Mouse (Mus musculus): ENCODE measurements around the gene Ftsj3. TPM values are rescaled to one million over a fixed set of nuclear protein-coding genes. Genes with fewer than 3 reads are reported as not detected.
"Not testable (repeated sequence)": the region's sequence is repeated elsewhere in the genome, so short reads cannot be mapped to it uniquely, and the experiment has no call there.

The Ftsj3 gene
- polyA plus RNA-seq, 1 experiment from 2014 or later = 50.2 TPM

- Histone ChIP-seq H3K27me3 (ENCODE audit: control insufficient read depth, insufficient read depth, low read length) (no peaks in the 10 kb centered on the region), H3K4me2 (replicated peaks; ENCODE audit: low read depth, low read length) (no peak within 1 kb of the TSS), H3K9ac (replicated peaks; ENCODE audit: low read depth, low read length) (no peak within 1 kb of the TSS), H3K36me3 (ENCODE audit: control insufficient read depth, insufficient read depth, low read length) (peaks cover 67% of the 10 kb centered on the region), H3K4me1 (ENCODE audit: control insufficient read depth, insufficient read depth, low read length) (no peaks in the 10 kb centered on the region), H3K4me3 (ENCODE audit: low read depth, low read length) (no peak within 1 kb of the TSS), H3K9me3 (ENCODE audit: control insufficient read depth, low read depth, low read length) (no peaks in the 10 kb centered on the region), H3K27ac (ENCODE audit: low read length) (no peak within 1 kb of the TSS)
- WGBS = 85% methylated on average over 5 of the region's 5 CpGs
- ATAC-seq (ENCODE audit: insufficient number of reproducible peaks, insufficient read depth, low FRiP score, low read depth) = no peak
Observed at GRCm38 (mm10) chr11:106202123-106202465, 53.8 kb downstream of the Ftsj3 start, which contains the start of gene Strada. TSS of gene Strada (minus strand) at chr11:106202168.

- no peak overlapping the region for H3K9ac ChIP-seq (replicated peaks; ENCODE audit: low read depth, low read length)
- H3K4me2 ChIP-seq (replicated peaks; ENCODE audit: low read depth, low read length) = no peak overlapping the region
- H3K36me3 ChIP-seq (ENCODE audit: control insufficient read depth, insufficient read depth, low read length) = peaks cover 65% of the 10 kb centered on the region
- no peak overlapping the region for H3K27ac ChIP-seq (ENCODE audit: low read length)
- H3K4me1 ChIP-seq (ENCODE audit: control insufficient read depth, insufficient read depth, low read length) = no peaks in the 10 kb centered on the region
- H3K9me3 ChIP-seq (ENCODE audit: control insufficient read depth, low read depth, low read length) = no peaks in the 10 kb centered on the region
- 94% methylated on average over 19 of the region's 19 CpGs for WGBS
- no peak overlapping the region for H3K4me3 ChIP-seq (ENCODE audit: low read depth, low read length)
- H3K27me3 ChIP-seq (ENCODE audit: control insufficient read depth, insufficient read depth, low read length) = no peaks in the 10 kb centered on the region
- ATAC-seq (ENCODE audit: insufficient number of reproducible peaks, insufficient read depth, low FRiP score, low read depth) = no peak
Observed at GRCm38 (mm10) chr11:106201337-106202122, 54.3 kb downstream of the Ftsj3 start.

GRCm38 (mm10) chr11:106200756-106201155 lies 55.1 kb downstream of the Ftsj3 start:
- peaks cover 60% of the 10 kb centered on the region for H3K36me3 ChIP-seq (ENCODE audit: control insufficient read depth, insufficient read depth, low read length)

GRCm38 (mm10) chr11:106199997-106200396 lies 55.9 kb downstream of the Ftsj3 start:
- H3K4me3 ChIP-seq (ENCODE audit: low read depth, low read length); H3K9me3 ChIP-seq (ENCODE audit: control insufficient read depth, low read depth, low read length); ATAC-seq (ENCODE audit: insufficient number of reproducible peaks, insufficient read depth, low FRiP score, low read depth); H3K27me3 ChIP-seq (ENCODE audit: control insufficient read depth, insufficient read depth, low read length); H3K4me2 ChIP-seq (replicated peaks; ENCODE audit: low read depth, low read length); H3K9ac ChIP-seq (replicated peaks; ENCODE audit: low read depth, low read length); H3K4me1 ChIP-seq (ENCODE audit: control insufficient read depth, insufficient read depth, low read length); H3K27ac ChIP-seq (ENCODE audit: low read length): not testable (repeated sequence)
- WGBS = 91% methylated on average over 7 of the region's 7 CpGs
- peaks cover 54% of the 10 kb centered on the region for H3K36me3 ChIP-seq (ENCODE audit: control insufficient read depth, insufficient read depth, low read length)

More at GRCm38 (mm10) chr11:106200756-106201155, 55.1 kb downstream of the Ftsj3 start:
- 79% methylated on average over 6 of the region's 6 CpGs for WGBS
- no peak overlapping the region for H3K27ac ChIP-seq (ENCODE audit: low read length)
- no peaks in the 10 kb centered on the region for H3K9me3 ChIP-seq (ENCODE audit: control insufficient read depth, low read depth, low read length)
- H3K27me3 ChIP-seq (ENCODE audit: control insufficient read depth, insufficient read depth, low read length) = no peaks in the 10 kb centered on the region
- H3K4me3 ChIP-seq (ENCODE audit: low read depth, low read length) = no peak overlapping the region
- H3K4me1 ChIP-seq (ENCODE audit: control insufficient read depth, insufficient read depth, low read length) = no peaks in the 10 kb centered on the region
- ATAC-seq (ENCODE audit: insufficient number of reproducible peaks, insufficient read depth, low FRiP score, low read depth) = no peak
- no peak overlapping the region for H3K4me2 ChIP-seq (replicated peaks; ENCODE audit: low read depth, low read length)
- no peak overlapping the region for H3K9ac ChIP-seq (replicated peaks; ENCODE audit: low read depth, low read length)

Other genes starting within 250 kb of the Ftsj3 start
- 0.07 and 0.38 TPM in 2 replicates for gene Kcnh6, start 248.0 kb downstream of the Ftsj3 start, polyA plus RNA-seq (2014; fragmentation: Nextera tagmentation; extraction: Ambion mirVana)
- gene Dcaf7, start 219.2 kb downstream of the Ftsj3 start, polyA plus RNA-seq (2014; fragmentation: Nextera tagmentation; extraction: Ambion mirVana) = 61.9 and 63.0 TPM in 2 replicates
- 7.7 and 11.1 TPM in 2 replicates for gene Taco1, start 190.0 kb downstream of the Ftsj3 start, polyA plus RNA-seq (2014; fragmentation: Nextera tagmentation; extraction: Ambion mirVana)
- 20.7 and 25.8 TPM in 2 replicates for gene Map3k3, start 171.5 kb downstream of the Ftsj3 start, polyA plus RNA-seq (2014; fragmentation: Nextera tagmentation; extraction: Ambion mirVana)
- gene Gm10840, start 95.2 kb downstream of the Ftsj3 start, polyA plus RNA-seq (2014; fragmentation: Nextera tagmentation; extraction: Ambion mirVana) = not detected in 2 replicates
- 149 and 157 TPM in 2 replicates for gene Limd2, start 95.2 kb downstream of the Ftsj3 start, polyA plus RNA-seq (2014; fragmentation: Nextera tagmentation; extraction: Ambion mirVana)
- 23.2 and 27.5 TPM in 2 replicates for gene Strada, start 53.9 kb downstream of the Ftsj3 start, polyA plus RNA-seq (2014; fragmentation: Nextera tagmentation; extraction: Ambion mirVana)
- gene Ccdc47, start 39.7 kb downstream of the Ftsj3 start, polyA plus RNA-seq (2014; fragmentation: Nextera tagmentation; extraction: Ambion mirVana) = 60.2 and 68.1 TPM in 2 replicates
- 67.9 TPM in 2 replicates for gene Ddx42, start 39.2 kb downstream of the Ftsj3 start, polyA plus RNA-seq (2014; fragmentation: Nextera tagmentation; extraction: Ambion mirVana)
- gene Psmc5, start 75 bp upstream of the Ftsj3 start, polyA plus RNA-seq (2014; fragmentation: Nextera tagmentation; extraction: Ambion mirVana) = 241 and 254 TPM in 2 replicates
- 82.8 and 86.2 TPM in 2 replicates for gene Smarcd2, start 16.9 kb upstream of the Ftsj3 start, polyA plus RNA-seq (2014; fragmentation: Nextera tagmentation; extraction: Ambion mirVana)
- 0.07 and 0.41 TPM in 2 replicates for gene Tcam1, start 20.6 kb upstream of the Ftsj3 start, polyA plus RNA-seq (2014; fragmentation: Nextera tagmentation; extraction: Ambion mirVana)
- not detected in 2 replicates for gene Gh, start 45.8 kb upstream of the Ftsj3 start, polyA plus RNA-seq (2014; fragmentation: Nextera tagmentation; extraction: Ambion mirVana)
- 2.7 and 2.9 TPM in 2 replicates for gene Cd79b, start 58.7 kb upstream of the Ftsj3 start, polyA plus RNA-seq (2014; fragmentation: Nextera tagmentation; extraction: Ambion mirVana)
- 0.13 TPM in 1 of 2 replicates, not detected in the other for gene Scn4a, start 97.2 kb upstream of the Ftsj3 start, polyA plus RNA-seq (2014; fragmentation: Nextera tagmentation; extraction: Ambion mirVana)
- gene Prr29, start 109.4 kb upstream of the Ftsj3 start, polyA plus RNA-seq (2014; fragmentation: Nextera tagmentation; extraction: Ambion mirVana) = 0.49 and 0.77 TPM in 2 replicates
- 43.3 and 43.4 TPM in 2 replicates for gene Icam2, start 132.0 kb upstream of the Ftsj3 start, polyA plus RNA-seq (2014; fragmentation: Nextera tagmentation; extraction: Ambion mirVana)
- 7.6 and 11.2 TPM in 2 replicates for gene Ern1, start 231.8 kb upstream of the Ftsj3 start, polyA plus RNA-seq (2014; fragmentation: Nextera tagmentation; extraction: Ambion mirVana)

Data from stomach, embryonic 14.5 days (tissue).